Mouse (Mus musculus) testis, adult 2 months (tissue): ENCODE data around the gene Vmn1r174.
"Not testable (repeated sequence)": the region's sequence is repeated elsewhere in the genome, so short reads cannot be mapped to it uniquely, and the experiment has no call there.

Experiments used
- CTCF ChIP-seq: fragments of 200-500 bp; IDR thresholded peaks from 2 replicates; pipeline ENCODE4 v1.5.1; 2012; ENCODE audit warnings: low read depth, mild to moderate bottlenecking, inconsistent platforms, low read length, moderate library complexity; ENCODE audit not compliant: control insufficient read depth, insufficient read depth, insufficient replicate concordance
- POLR2A ChIP-seq: fragments of 200-500 bp; IDR thresholded peaks from 2 replicates; pipeline ENCODE4 v1.6.1; 2012; ENCODE audit warnings: low read depth, mild to moderate bottlenecking, inconsistent platforms, low read length, moderate library complexity; ENCODE audit not compliant: control insufficient read depth

DNA sequence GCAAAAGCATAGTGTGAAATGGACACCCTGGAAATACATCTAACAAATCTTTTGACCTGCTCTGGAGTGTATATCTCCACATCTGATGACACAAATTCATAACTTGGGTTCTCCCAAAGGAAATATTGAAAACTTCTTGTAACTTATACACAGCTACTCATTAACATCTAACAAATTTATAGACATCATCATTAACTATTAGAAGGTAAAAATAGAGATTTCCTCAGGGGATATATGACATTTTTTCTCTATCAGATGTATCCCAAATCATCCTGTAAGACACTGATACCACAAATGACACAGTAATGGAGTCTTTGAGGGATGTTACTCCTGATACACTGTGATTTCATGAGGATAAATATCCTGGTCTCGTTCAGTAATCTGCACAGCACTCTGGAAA lies at the start of gene Vmn1r174:
- not testable (repeated sequence) for TF ChIP-seq POLR2A, CTCF
